Mouse (Mus musculus) limb, embryonic 15.5 days (tissue): ENCODE data around the gene Fcho1. TPM values are rescaled to one million over a fixed set of nuclear protein-coding genes. Genes with fewer than 3 reads are reported as not detected.

ENCODE experiments used
- ATAC-seq: fragments of 200-750 bp; cut with Nextera tagmentation; 2 replicates; pipeline ENCODE4 v1.8.0; 2017; ENCODE audit warnings: low read depth, moderate TSS enrichment; ENCODE audit not compliant: insufficient number of reproducible peaks, low FRiP score, low TSS enrichment
- H3K27ac ChIP-seq: fragments of 300-500 bp; sonication (generic); 2 replicates; pipeline ENCODE4 v1.5.1; 2015; ENCODE audit warnings: moderate library complexity, mild to moderate bottlenecking, inconsistent platforms
- H3K27me3 ChIP-seq: fragments of 300-500 bp; sonication (generic); 2 replicates; pipeline ENCODE4 v1.6.1; 2015; ENCODE audit warnings: inconsistent platforms
- H3K36me3 ChIP-seq: fragments of 300-500 bp; sonication (generic); 2 replicates; pipeline ENCODE4 v1.6.1; 2015; ENCODE audit warnings: inconsistent platforms
- H3K4me1 ChIP-seq: fragments of 300-500 bp; sonication (generic); 2 replicates; pipeline ENCODE4 v1.6.1; 2015; ENCODE audit warnings: inconsistent platforms
- H3K4me2 ChIP-seq: fragments of 300-500 bp; sonication (generic); 2 replicates; pipeline ENCODE4 v1.6.1; 2015; ENCODE audit warnings: mild to moderate bottlenecking, inconsistent platforms
- H3K4me3 ChIP-seq: fragments of 300-500 bp; sonication (generic); 2 replicates; pipeline ENCODE4 v1.5.1; 2015; ENCODE audit warnings: mild to moderate bottlenecking, inconsistent platforms
- H3K9ac ChIP-seq: fragments of 300-500 bp; sonication (generic); 2 replicates; pipeline ENCODE4 v1.6.1; 2015; ENCODE audit warnings: inconsistent platforms
- H3K9me3 ChIP-seq: fragments of 300-500 bp; sonication (generic); 2 replicates; pipeline ENCODE4 v1.6.1; 2016; ENCODE audit warnings: inconsistent platforms
- WGBS: fragments of 180-500 bp; shearing (Covaris S2); methylation state at CpG from one replicate; pipeline ENCODE4 v1.1.7; 2015; 5-methylcytosine and 5-hydroxymethylcytosine counted together
- polyA plus RNA-seq: library from polyadenylated mRNA; unstranded; fragments of >200 nt; fragmentation: Nextera tagmentation; extraction: Ambion mirVana; gene quantifications from 2 replicates; pipeline ENCODE4 v1.2.1, GENCODE M21; 2015

Fcho1 gene
- polyA plus RNA-seq, 1 experiment from 2014 or later: 7.7 TPM

DNA sequence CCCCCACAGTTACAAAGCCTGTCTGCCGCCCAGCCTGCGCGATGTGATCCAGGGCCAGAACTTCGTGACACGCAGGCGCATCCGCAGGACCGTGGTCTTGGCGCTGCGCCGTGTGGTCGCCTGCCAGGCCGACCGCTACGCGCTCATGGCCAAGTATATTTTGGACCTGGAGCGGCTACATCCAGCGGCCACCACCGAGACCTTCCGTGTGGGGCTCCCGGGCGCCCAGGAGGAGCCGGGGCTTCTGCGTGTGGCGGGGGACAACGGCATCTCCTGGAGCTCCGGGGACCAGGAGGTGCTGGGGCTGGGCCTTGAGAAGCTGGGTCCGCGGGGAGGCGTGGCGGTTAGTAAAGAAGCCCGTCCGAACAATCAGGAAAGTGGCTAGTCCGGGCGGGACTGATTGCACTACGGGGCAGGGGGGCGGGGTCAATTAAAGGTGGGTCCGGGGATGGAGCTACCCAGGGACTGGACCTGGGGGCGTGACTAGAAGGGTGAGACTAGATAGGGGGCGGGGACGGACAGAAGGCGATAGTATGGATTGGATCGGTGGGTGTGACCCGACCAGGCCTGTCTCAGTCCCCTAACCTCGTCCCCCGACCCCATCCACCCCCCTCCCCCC lies 45.9 kb downstream of the Fcho1 start:
- WGBS: 5% methylated on average over 46 of the region's 46 CpGs
- no peak overlapping the region for H3K9ac ChIP-seq
- H3K4me2 ChIP-seq: peak overlapping the region; percentile 41
- no peak overlapping the region for H3K27ac ChIP-seq
- no peaks in the 10 kb centered on the region for H3K36me3 ChIP-seq
- peak overlapping the region; percentile 28 for H3K4me3 ChIP-seq
- peaks cover 89% of the 10 kb centered on the region for H3K27me3 ChIP-seq
- peaks cover 38% of the 10 kb centered on the region for H3K4me1 ChIP-seq
- H3K9me3 ChIP-seq: no peaks in the 10 kb centered on the region; the same call in 1 of the 2 replicates
- no peak for ATAC-seq

DNA sequence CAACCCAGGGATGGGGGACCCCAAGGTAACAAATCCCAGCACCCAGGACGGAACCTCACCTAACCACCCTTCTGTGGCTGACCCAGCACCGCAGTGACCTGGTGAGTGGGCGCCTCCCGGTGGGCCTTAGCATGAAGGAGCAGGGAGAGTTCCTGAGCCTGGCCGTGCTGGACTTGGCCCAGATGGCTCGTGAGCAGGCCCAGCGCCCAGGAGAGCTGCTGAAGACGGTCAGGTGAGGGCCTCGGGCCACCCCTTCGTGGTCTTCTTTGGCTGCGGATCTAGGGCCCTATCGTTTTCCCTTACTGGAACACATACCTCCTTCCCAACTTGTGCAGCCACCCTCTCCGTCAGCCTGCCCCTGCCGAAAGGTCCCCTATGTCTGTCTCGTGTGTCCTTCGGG lies 46.4 kb downstream of the Fcho1 start:
- Histone ChIP-seq H3K4me1 (peaks cover 38% of the 10 kb centered on the region), H3K9me3 (no peaks in the 10 kb centered on the region; the same call in 1 of the 2 replicates), H3K27me3 (peaks cover 83% of the 10 kb centered on the region), H3K4me2 (peak overlapping the region; percentile 41), H3K27ac (no peak overlapping the region), H3K9ac (no peak overlapping the region), H3K4me3 (peak overlapping the region; percentile 28), H3K36me3 (no peaks in the 10 kb centered on the region)
- no peak for ATAC-seq
- WGBS: 18% methylated on average over 16 of the region's 16 CpGs

DNA sequence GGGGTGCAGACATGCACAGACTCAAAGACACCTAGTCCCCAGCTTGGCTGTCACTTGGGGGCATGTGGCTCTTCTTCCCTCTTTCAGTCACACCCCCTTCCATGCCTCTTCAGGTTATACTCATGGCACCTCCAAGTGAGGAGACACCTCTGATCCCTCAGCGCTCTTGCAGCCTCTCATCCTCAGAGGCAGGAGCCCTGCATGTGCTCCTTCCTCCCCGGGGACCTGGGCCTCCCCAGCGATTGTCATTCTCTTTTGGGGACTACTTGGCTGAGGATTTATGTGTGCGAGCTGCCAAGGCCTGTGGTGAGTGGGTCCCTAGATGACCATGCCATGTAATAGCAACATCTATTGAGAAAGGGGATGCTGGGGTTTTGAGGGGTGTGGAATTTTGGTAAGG lies 47.3 kb downstream of the Fcho1 start:
- H3K36me3 ChIP-seq: no peaks in the 10 kb centered on the region
- WGBS: 51% methylated on average over 4 of the region's 4 CpGs
- H3K4me1 ChIP-seq: peaks cover 38% of the 10 kb centered on the region
- H3K27ac ChIP-seq: no peak overlapping the region
- no peak overlapping the region for H3K4me3 ChIP-seq
- peaks cover 76% of the 10 kb centered on the region for H3K27me3 ChIP-seq
- no peak overlapping the region for H3K9ac ChIP-seq
- no peak overlapping the region for H3K4me2 ChIP-seq
- no peaks in the 10 kb centered on the region; the same call in 1 of the 2 replicates for H3K9me3 ChIP-seq
- no peak for ATAC-seq

DNA sequence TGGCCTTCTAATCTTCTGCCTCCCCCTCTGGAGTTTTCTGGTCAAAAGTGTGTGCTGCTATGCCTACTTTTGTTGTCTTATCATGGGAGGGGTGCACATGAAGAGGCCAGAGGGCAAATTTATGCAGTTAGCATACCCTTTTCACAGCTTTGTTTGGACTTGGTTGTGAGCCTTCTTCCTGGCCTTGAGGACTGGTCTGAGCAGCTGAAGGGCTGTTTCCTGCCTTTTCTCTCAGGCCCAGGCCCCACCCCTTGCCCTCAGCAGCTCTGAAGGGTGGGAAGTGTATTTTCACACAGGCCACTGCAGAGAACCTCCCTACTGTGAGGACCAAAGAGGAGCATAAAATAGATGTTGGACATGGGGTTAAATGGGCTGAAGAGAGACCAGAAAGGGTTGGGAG lies 48.0 kb downstream of the Fcho1 start:
- no peak overlapping the region for H3K27ac ChIP-seq
- no peak overlapping the region for H3K9ac ChIP-seq
- peaks cover 38% of the 10 kb centered on the region for H3K4me1 ChIP-seq
- peaks cover 74% of the 10 kb centered on the region for H3K27me3 ChIP-seq
- no peak overlapping the region for H3K4me2 ChIP-seq
- no peaks in the 10 kb centered on the region for H3K36me3 ChIP-seq
- H3K4me3 ChIP-seq: no peak overlapping the region
- H3K9me3 ChIP-seq: no peaks in the 10 kb centered on the region; the same call in 1 of the 2 replicates
- no peak for ATAC-seq

DNA sequence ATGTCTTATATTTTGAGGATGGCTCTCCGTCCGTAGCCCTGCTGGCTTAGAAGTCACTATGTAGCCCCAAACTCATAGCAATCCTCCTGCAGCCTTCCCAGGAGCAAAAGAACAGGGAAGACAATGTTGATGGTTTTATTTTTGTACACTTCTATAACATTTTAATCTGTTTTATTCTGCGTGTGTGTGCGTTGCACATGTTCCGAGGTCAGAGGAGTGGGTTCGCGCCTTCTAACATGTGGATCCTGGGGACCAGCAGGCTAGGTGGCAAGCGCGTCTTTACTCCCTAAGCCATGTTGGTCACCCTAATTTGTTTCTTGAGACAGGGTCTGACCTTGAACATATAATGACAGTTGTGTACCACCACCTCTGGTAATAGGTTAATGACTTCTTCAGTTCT lies 48.7 kb downstream of the Fcho1 start:
- peaks cover 66% of the 10 kb centered on the region for H3K27me3 ChIP-seq
- peaks cover 44% of the 10 kb centered on the region for H3K4me1 ChIP-seq
- no peak for ATAC-seq
- peak overlapping the region; percentile 65 for H3K4me3 ChIP-seq
- H3K9me3 ChIP-seq: no peaks in the 10 kb centered on the region; the same call in 1 of the 2 replicates
- peak overlapping the region; percentile 86 for H3K4me2 ChIP-seq
- H3K36me3 ChIP-seq: no peaks in the 10 kb centered on the region
- H3K27ac ChIP-seq: peak overlapping the region; percentile 71
- 52% methylated on average over 9 of the region's 9 CpGs for WGBS
- H3K9ac ChIP-seq: no peak overlapping the region

DNA sequence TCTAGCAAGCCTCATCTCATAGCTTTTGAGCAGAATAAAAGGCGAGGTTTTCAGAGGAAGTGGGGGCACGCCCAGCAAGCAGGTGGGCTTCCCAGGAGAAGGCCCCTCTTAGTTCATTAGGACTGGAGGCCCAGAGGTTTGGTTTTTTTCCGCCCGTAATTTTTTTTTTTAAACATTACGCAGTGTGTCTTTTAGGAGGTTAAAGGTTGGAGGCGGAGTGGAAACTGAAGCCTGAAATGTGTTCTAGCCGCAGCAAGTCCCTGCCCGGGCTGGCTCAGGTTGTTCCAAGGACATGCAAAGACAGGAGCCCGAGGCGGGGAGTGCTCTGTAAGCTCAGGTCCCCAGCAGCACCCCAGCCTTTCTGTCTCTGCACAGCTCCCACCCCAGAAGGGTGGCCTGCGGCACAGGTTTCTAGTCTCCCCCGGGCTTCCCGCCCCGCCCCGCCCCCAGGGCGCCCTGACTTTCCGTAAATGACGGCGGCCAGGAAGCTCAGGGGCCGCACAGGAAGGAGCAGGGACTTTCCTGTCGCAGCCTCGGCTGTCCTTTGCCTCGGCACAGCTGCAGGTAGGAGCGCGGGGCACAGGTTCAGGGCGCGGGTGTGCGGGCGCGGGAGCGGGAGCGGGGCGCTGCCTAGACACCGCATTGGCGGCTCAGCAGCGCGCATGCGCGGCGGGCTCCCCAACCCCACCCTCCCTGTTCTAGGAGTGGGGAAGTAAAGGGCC lies 49.3 kb downstream of the Fcho1 start, which contains the start of gene Jak3:
TSS of gene Jak3 (plus strand) at position 277 of the 722 bp plus-strand sequence.
- no peaks in the 10 kb centered on the region; the same call in 1 of the 2 replicates for H3K9me3 ChIP-seq
- H3K4me3 ChIP-seq: peak within 1 kb of the TSS; percentile 65
- peak within 1 kb of the TSS; percentile 71 for H3K27ac ChIP-seq
- peaks cover 63% of the 10 kb centered on the region for H3K27me3 ChIP-seq
- H3K4me1 ChIP-seq: peaks cover 45% of the 10 kb centered on the region
- H3K9ac ChIP-seq: peak within 1 kb of the TSS; percentile 63
- no peak for ATAC-seq
- H3K36me3 ChIP-seq: no peaks in the 10 kb centered on the region
- WGBS: 3% methylated on average over 40 of the region's 40 CpGs
- H3K4me2 ChIP-seq: peak within 1 kb of the TSS; percentile 86

DNA sequence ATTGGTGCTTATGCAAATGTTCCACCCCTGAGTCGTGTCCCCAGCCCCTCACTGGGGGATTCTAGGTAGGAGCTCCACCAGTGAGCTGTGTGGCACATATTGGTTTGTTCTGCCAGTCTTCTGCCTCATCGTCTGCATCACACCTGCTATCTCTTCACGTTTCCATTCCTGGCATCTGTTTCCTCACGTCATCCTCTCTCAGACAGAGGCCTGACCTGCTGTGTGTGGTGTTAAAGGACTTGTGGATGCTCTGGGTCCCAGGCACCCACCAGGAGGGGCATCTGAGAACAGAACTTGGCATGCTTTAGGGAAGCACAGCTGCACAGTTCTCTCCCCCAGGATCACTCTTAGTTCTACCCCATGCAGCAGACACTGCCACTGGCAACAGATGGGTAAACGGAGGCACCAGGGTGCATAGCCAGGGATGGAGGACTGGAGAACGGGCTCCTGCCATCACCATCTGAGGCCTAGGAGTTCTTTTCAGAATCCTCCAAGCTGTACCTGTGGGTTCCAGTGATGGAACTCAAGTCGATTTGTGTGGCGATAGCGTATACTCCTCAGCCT lies 50.0 kb downstream of the Fcho1 start:
- Histone ChIP-seq H3K4me2 (peak overlapping the region; percentile 86), H3K27ac (peak overlapping the region; percentile 71)

DNA sequence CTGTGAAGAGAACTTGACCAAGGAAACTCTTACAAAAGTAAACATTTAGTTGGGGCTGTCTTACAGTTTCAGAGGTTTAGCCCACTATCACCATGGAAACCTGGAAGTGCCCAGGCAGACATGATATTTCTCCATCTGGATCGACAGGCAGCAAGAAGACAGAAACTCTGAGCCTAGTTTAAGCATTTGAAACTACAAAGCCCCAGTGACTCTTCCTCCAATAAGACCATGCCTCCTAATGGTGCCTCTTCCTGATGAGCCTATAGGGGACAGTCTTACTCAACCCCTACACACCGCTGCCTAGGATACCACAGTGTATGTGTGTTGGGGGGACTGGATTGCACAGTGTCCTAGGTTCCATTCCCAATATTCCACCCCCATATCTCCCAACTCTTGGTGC lies 51.4 kb downstream of the Fcho1 start:
- no peak for ATAC-seq
- Histone ChIP-seq H3K9me3 (no peaks in the 10 kb centered on the region; the same call in 1 of the 2 replicates), H3K4me3 (no peak overlapping the region), H3K9ac (no peak overlapping the region), H3K36me3 (no peaks in the 10 kb centered on the region), H3K4me1 (peaks cover 42% of the 10 kb centered on the region), H3K27me3 (peaks cover 63% of the 10 kb centered on the region), H3K4me2 (no peak overlapping the region), H3K27ac (no peak overlapping the region)
- 70% methylated on average over 2 of the region's 2 CpGs for WGBS

More for the DNA sequence above, 50.0 kb downstream of the Fcho1 start:
- no peaks in the 10 kb centered on the region for H3K36me3 ChIP-seq
- ATAC-seq: no peak
- H3K27me3 ChIP-seq: peaks cover 63% of the 10 kb centered on the region
- peak overlapping the region; percentile 65 for H3K4me3 ChIP-seq
- 34% methylated on average over 9 of the region's 9 CpGs for WGBS
- peaks cover 49% of the 10 kb centered on the region for H3K4me1 ChIP-seq
- no peak overlapping the region for H3K9ac ChIP-seq
- H3K9me3 ChIP-seq: no peaks in the 10 kb centered on the region; the same call in 1 of the 2 replicates

DNA sequence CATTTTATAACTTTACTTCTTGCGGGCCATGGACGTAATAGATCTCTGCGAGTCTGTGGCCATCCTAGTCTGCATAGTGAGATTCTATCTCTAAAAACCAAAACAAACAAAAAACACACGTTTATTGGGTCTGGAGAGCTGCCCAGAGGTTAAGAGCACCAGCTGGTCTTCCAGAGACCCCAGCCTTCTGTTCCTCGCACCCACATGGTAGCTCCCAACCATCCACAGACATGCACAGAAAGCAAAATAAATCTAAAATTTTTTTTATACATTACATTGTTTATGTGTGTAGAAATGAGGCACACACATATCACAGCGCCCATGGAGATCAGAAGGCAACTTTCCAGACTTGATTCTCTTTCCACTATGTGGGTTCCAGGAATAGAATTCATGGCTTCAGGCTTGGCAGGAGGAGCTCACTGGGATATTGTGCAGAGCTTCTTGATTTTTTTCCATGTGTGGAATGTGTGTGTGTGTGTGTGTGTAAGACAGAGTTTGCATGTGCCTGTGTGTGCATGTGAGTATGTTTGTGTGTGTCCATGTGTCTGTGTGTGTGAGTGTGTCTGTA lies 53.3 kb downstream of the Fcho1 start:
- Histone ChIP-seq H3K4me2 (peak overlapping the region; percentile 96), H3K4me1 (peaks cover 45% of the 10 kb centered on the region), H3K9me3 (no peaks in the 10 kb centered on the region), H3K4me3 (peak overlapping the region; percentile 49; the same call in 1 of the 2 replicates), H3K27ac (no peak overlapping the region), H3K9ac (0 out of 2 replicates have a peak overlapping the region, but pooled peaks have one; percentile 2), H3K27me3 (peaks cover 60% of the 10 kb centered on the region), H3K36me3 (no peaks in the 10 kb centered on the region)
- no peak for ATAC-seq
- WGBS: 50% methylated on average over 6 of the region's 6 CpGs

DNA sequence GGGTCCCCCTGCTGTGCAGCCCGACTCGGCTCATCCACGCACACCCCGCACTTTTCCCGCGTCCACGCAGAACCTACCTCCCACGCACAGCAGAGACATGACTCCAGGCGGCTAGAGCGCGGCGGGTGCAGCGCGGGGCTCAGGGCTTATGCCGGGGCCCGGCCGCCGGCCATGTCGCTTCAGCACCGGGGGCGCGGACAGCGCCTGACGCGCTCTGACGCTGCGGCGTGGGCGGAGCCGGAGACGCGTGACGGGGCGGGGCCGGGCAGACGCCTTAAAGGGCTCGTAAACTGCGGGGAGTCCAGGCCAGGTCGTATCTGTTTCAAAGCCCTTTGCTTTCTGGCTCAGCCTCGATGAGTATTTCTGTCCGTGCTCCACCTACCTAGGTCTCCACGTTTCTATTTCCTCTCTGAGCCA lies 54.0 kb downstream of the Fcho1 start, which contains the start of gene Unc13a:
TSS of gene Unc13a (minus strand) at position 209 of the 417 bp plus-strand sequence.
- peak; percentile 38 for ATAC-seq
- Histone ChIP-seq H3K36me3 (no peaks in the 10 kb centered on the region), H3K9me3 (no peaks in the 10 kb centered on the region), H3K9ac (0 out of 2 replicates have a peak within 1 kb of the TSS, but pooled peaks have one; percentile 2), H3K4me1 (peaks cover 41% of the 10 kb centered on the region), H3K27me3 (peaks cover 62% of the 10 kb centered on the region), H3K4me2 (peak within 1 kb of the TSS; percentile 96), H3K4me3 (peak within 1 kb of the TSS; percentile 49), H3K27ac (no peak within 1 kb of the TSS)
- WGBS: under 1% methylated on average over 42 of the region's 42 CpGs

DNA sequence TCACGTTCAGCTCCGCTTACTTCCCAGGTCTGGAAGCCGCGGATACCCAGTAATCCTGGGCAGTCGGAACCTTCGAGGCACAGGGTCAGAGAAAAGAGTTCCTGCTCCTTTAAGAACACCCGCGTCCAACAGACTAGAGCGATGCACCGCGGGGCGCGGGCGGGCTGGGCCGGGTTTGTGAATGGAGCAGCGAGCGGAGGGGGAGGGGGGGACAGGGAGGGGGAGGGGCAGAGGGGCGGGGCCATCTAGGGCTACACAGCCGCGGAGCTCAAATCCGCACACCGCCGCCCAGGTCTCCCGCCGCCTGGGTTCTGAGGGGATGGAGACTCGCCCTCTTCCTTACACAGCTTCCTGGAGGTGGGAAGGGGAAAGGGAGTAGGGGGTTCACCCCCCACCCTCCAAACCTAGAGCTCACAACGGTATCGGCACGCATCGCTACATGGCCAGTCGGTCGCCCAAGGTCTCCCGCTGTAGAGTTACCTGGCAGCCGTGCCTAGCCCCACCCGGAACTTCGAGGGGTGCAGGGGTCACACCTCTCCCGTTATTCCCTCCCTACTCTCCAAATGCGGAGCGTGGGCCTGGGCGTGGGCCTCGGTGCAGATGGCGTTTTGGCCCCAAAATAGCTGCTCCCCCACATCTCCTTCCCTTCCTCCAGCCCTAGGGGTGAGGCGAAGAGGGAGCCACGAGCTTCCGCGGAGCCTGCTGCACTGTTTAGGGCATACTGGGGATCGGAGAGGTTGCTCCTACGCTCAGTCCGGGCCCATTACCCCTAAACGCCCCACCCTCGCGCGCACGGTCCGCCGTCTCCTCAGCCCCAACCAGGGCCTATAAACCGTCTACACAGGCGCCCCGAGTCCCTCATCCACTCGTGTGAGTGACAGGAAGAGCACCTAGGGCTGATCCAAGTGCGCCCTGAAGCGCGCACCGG lies 54.6 kb downstream of the Fcho1 start:
- H3K4me2 ChIP-seq: peak overlapping the region; percentile 96
- H3K9me3 ChIP-seq: no peaks in the 10 kb centered on the region
- H3K27me3 ChIP-seq: peaks cover 67% of the 10 kb centered on the region
- WGBS: under 1% methylated on average over 54 of the region's 64 CpGs
- H3K4me3 ChIP-seq: peak overlapping the region; percentile 49
- no peaks in the 10 kb centered on the region for H3K36me3 ChIP-seq
- peak; percentile 2; the same call in 1 of the 2 replicates for ATAC-seq
- peaks cover 36% of the 10 kb centered on the region for H3K4me1 ChIP-seq
- no peak overlapping the region for H3K9ac ChIP-seq
- no peak overlapping the region for H3K27ac ChIP-seq
